Mouse (Mus musculus) liver, adult (tissue): ENCODE measurements at regions not wholly inside any gene's neighbourhood (a gene's known extent, or its start where the extent isn't known, plus 50 kb on each side); places are given as distances from the start of the nearest gene placed in this dataset.

Experiments used
- GATA4 ChIP-seq: IDR thresholded peaks from 2 replicates; pipeline ENCODE4 v1.6.1; 2014; ENCODE audit warnings: mild to moderate bottlenecking, low read length; ENCODE audit not compliant: insufficient replicate concordance

GRCm38 (mm10) chr7:68491143-68491810 is 217.6 kb downstream of the Fam169b start:
- TF ChIP-seq GATA4: no peak

GRCm38 (mm10) chr7:68486676-68487075 is 213.0 kb downstream of the Fam169b start:
- no peak for TF ChIP-seq GATA4

DNA sequence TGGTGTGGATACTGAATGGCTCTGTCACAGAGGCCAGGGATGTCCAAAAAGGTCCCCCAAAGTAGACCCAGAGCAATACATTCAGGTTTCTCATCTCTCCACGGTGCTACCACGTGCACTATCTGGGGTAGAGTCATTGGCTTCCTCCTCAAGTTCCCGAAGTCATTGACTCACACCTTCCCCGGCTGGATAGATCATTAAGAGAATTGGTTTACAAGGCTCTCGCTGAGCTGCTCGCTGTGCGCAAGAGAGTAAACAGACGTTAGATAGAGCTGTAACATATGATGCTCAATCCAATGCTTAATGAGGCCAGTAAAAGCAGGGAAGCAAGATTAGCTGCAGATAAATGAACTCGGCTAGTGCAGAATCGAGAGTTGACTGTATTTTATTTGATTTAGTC is 208.9 kb downstream of the Fam169b start:
- TF ChIP-seq GATA4: no peak

DNA sequence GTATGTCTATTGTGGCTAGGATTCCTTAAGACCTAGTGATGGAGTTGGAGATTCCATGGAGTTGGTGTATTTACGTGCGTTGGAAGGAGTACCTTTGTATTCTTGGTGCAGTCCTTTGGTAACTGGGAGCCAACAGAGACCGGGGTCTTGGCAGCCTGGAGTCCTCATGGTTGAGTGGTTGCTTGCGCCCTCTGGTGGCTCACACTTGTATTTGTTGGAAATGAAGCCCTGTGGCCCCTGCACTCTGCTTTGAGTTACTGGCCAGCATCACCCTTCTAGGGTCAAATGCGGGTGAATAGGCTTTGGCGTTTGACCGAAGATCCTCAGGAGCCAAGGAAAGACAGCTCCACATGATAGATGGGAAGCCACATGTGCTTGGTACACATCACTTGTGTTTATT is 207.1 kb downstream of the Fam169b start:
- no peak for TF ChIP-seq GATA4

DNA sequence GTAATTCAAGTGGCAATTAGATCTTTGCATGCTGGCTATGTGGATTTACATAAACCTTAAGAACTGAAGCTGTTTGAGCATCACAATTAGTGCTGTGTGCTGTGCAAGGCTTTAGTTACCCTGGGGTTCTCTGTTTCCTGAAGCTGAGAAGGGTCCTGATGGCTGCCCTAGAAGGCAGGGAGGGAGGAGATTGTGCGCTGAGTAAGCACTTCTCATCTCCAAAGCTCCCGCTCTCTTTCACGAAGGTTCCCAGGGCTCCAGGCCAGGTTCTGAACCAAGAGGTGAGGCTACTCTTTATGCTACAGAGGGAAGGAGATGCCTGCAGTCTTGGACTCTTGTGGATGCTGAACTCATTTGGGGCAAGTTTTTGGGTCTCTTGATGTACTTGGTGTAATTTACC is 206.7 kb downstream of the Fam169b start:
- no peak for TF ChIP-seq GATA4

DNA sequence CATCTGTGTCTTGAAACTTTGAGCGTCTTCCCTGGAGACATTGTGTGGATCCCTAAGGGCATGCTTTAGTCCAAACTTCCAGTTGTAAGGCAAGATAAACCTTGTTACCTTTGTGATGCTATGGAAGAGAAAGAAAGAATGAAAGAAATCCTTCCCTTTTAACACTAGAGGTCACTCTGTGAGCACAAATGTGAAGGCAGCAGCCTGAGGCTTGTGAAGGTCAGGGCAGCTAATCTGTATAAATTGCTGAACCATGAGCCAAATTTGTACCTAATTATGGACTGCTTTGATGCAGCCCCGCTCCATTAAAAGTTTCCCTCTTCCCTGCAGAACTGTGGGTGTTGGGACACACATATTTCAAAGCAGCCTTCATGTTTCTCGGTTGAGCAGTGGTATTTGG is 204.4 kb downstream of the Fam169b start:
- TF ChIP-seq GATA4: no peak

GRCm38 (mm10) chr7:68472800-68473199 is 199.2 kb downstream of the Fam169b start:
- no peak for TF ChIP-seq GATA4

GRCm38 (mm10) chr7:68470983-68471382 is 197.3 kb downstream of the Fam169b start:
- no peak for TF ChIP-seq GATA4

GRCm38 (mm10) chr7:68468574-68468973 is 194.9 kb downstream of the Fam169b start:
- TF ChIP-seq GATA4: no peak

GRCm38 (mm10) chr7:68457842-68458241 is 184.2 kb downstream of the Fam169b start:
- no peak for TF ChIP-seq GATA4

- no peak for TF ChIP-seq GATA4
Measured at GRCm38 (mm10) chr7:68455451-68455850, 181.8 kb downstream of the Fam169b start.

DNA sequence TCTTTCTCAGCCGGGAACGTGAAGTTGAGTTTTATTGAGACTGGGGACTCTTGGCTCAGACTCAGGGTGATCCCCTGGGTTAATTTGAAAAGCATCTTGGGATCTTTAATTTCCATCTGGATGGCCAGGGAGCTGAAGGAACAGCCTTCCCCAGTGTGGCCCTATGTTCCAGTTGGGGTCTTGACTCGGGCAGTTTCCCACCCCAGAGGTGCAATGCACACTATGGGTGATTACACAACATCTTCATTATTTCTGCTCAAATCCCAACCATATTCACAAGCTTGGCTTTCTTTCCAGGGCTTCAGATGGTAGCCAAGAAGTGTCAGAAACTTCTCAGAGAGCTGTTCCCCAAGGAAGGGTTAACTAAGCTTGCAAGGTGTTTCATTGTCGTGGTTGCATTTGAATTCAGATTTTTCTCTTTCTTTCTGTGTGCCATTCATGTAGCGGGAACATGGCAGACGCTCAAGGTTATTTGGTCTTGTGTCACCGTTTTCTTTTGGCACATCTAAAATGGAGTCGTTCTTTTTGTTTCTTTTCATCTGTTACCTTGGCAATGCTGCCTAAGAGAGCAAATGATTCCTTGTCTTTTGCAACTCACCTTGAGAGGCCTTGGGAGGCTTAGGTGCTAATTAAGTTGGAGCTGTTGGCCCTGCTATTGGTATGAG is 179.5 kb downstream of the Fam169b start:
- TF ChIP-seq GATA4: no peak

GRCm38 (mm10) chr7:68444426-68445095 is 170.9 kb downstream of the Fam169b start:
- TF ChIP-seq GATA4: no peak

DNA sequence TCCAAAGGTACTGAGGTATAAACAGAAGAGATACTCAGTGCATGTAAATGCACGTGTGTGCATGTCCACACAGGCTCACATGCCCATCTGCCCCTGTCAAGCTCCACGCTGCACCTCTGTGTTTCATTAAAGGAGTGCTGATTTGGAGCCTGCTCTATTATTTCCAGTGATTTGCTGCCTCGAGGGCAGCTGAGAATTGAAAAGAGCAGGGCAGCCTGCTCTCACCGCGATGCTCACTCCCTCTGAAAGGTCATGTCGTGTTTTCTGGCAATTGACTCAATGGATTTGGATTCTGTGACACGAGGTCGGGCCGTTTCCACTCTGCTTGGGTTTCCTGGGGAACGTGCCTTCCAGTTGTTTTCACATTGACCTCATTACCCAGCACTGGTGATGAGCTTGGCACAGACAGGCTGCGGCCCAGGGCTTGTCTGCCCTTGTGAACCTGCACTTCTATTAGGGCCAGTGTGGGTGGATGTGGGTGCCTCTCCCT is 167.1 kb downstream of the Fam169b start:
- no peak for TF ChIP-seq GATA4

DNA sequence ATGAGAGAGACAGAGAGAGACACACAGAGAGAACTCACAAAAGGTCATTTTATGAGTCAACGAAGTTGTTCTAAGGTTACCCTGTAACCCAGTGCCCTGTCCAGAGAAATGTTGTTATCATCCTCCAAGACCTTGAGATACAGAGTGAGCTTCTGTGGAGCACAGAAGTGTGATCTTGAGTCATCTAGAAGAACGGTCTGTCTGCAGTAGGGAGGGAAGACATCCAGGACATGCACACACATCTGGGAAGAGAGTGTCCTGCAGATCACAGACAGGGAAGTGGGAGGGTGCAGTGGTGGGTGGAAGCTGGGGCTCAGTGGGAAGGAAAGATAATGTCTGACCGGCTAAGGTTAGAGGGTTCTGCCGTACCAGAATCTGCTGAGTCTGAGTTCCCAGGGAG is 155.3 kb downstream of the Fam169b start:
- no peak for TF ChIP-seq GATA4

DNA sequence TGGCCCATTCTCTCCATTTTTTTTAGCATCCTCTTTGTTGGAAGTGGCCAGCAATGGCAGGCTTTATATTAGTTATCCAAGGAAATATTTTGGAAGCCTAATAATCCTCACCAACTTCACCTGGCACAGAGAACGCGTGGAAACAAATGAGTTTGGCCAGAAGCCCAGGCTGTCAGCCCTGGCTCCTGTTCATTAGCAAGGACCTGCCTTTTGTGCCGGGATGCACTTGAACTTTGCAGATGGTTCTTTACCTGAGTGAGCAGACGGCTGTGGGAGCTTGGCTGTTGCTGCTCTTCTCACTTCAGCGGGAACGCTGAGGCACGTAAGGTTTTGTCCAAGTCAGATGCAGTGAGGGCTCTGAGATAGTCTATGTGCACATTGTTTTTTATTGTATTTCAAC is 142.3 kb downstream of the Fam169b start:
- no peak for TF ChIP-seq GATA4
